Mouse (Mus musculus) inflammation-experienced regulatory T-cells, adult 6 months (primary cell): ENCODE data around the gene Abca17. TPM values are rescaled to one million over a fixed set of nuclear protein-coding genes. Genes with fewer than 3 reads are reported as not detected.

Experiments
- ATAC-seq: one replicate; pipeline ENCODE4 v1.8.0; 2017
- polyA plus RNA-seq, 3 experiments: library from polyadenylated mRNA; unstranded; fragments of 100-300 nt; shearing (Covaris generic); gene quantifications; one replicate each; pipeline ENCODE4 v1.2.1; 2017

The Abca17 gene
- polyA plus RNA-seq: not detected

- peak; percentile 16 for ATAC-seq
Measured at GRCm38 (mm10) chr17:24350926-24351759, at the start of gene Abca17. TSS of gene Abca17 (minus strand) at chr17:24351068.

GRCm38 (mm10) chr17:24394456-24394855, 43.6 kb upstream of the Abca17 start:
- ATAC-seq: no peak

- ATAC-seq: no peak
Measured at GRCm38 (mm10) chr17:24393527-24393926, 42.7 kb upstream of the Abca17 start.

GRCm38 (mm10) chr17:24391149-24391548, 40.3 kb upstream of the Abca17 start:
- no peak for ATAC-seq

- no peak for ATAC-seq
Measured at GRCm38 (mm10) chr17:24389865-24390264, 39.0 kb upstream of the Abca17 start.

- no peak for ATAC-seq
Measured at GRCm38 (mm10) chr17:24388711-24389110, 37.8 kb upstream of the Abca17 start.

- no peak for ATAC-seq
Measured at GRCm38 (mm10) chr17:24383789-24384188, 32.9 kb upstream of the Abca17 start.

- no peak for ATAC-seq
Measured at GRCm38 (mm10) chr17:24378496-24378895, 27.6 kb upstream of the Abca17 start.

- ATAC-seq: no peak
Measured at GRCm38 (mm10) chr17:24375886-24376285, 25.0 kb upstream of the Abca17 start.

GRCm38 (mm10) chr17:24375094-24375712, 24.3 kb upstream of the Abca17 start:
- ATAC-seq: no peak

- no peak for ATAC-seq
Measured at GRCm38 (mm10) chr17:24365863-24366262, 15.0 kb upstream of the Abca17 start.

- no peak for ATAC-seq
Measured at GRCm38 (mm10) chr17:24364461-24364860, 13.6 kb upstream of the Abca17 start.

- ATAC-seq: no peak
Measured at GRCm38 (mm10) chr17:24362527-24362926, 11.7 kb upstream of the Abca17 start.

- no peak for ATAC-seq
Measured at GRCm38 (mm10) chr17:24361291-24361690, 10.4 kb upstream of the Abca17 start.

GRCm38 (mm10) chr17:24360841-24361240, 10.0 kb upstream of the Abca17 start:
- ATAC-seq: no peak

- no peak for ATAC-seq
Measured at GRCm38 (mm10) chr17:24359903-24360302, 9.0 kb upstream of the Abca17 start.

- ATAC-seq: no peak
Measured at GRCm38 (mm10) chr17:24359006-24359405, 8.1 kb upstream of the Abca17 start.

GRCm38 (mm10) chr17:24355284-24355683, 4.4 kb upstream of the Abca17 start:
- ATAC-seq: no peak

- no peak for ATAC-seq
Measured at GRCm38 (mm10) chr17:24353960-24354359, 3.1 kb upstream of the Abca17 start.

- ATAC-seq: no peak
Measured at GRCm38 (mm10) chr17:24352370-24353194, 1.7 kb upstream of the Abca17 start.

- peak; percentile 94 for ATAC-seq
Measured at GRCm38 (mm10) chr17:24351760-24352357, 991 bp upstream of the Abca17 start, which contains the start of gene Abca3. TSS of gene Abca3 (plus strand) at chr17:24351950.

- no peak for ATAC-seq
Measured at GRCm38 (mm10) chr17:24349176-24349575, 1.7 kb downstream of the Abca17 start.

GRCm38 (mm10) chr17:24346831-24347230, 4.0 kb downstream of the Abca17 start:
- ATAC-seq: peak; percentile 19
